Mouse (Mus musculus) liver, embryonic 14.5 days (tissue): ENCODE data around the gene Sdc4. TPM values are rescaled to one million over a fixed set of nuclear protein-coding genes. Genes with fewer than 3 reads are reported as not detected.

ENCODE experiments used
- ATAC-seq: fragments of 200-750 bp; cut with Nextera tagmentation; 2 replicates; pipeline ENCODE4 v1.8.0; 2017; ENCODE audit warnings: moderate number of reproducible peaks, mild to moderate bottlenecking, moderate library complexity; ENCODE audit not compliant: insufficient read depth
- DNase-seq, 3 experiments: peaks; one replicate each; pipeline ENCODE4 v3.0.0-alpha.2; 2012 to 2013; ENCODE audit warnings: low read depth in 3 of 3, low spot score in 3 of 3
- H3K27ac ChIP-seq: fragments of 300-500 bp; sonication (generic); 2 replicates; pipeline ENCODE4 v1.5.1; 2014; ENCODE audit warnings: moderate library complexity, mild to moderate bottlenecking, control low read depth, inconsistent platforms
- H3K27me3 ChIP-seq: fragments of 300-500 bp; sonication (generic); 2 replicates; pipeline ENCODE4 v1.6.1; 2014; ENCODE audit warnings: mild to moderate bottlenecking, low read length, moderate library complexity; ENCODE audit not compliant: control insufficient read depth, insufficient read depth
- H3K36me3 ChIP-seq: fragments of 300-500 bp; sonication (generic); replicated peaks from 2 replicates; pipeline ENCODE4 v1.6.1; 2014; ENCODE audit warnings: low read depth; ENCODE audit not compliant: control insufficient read depth, insufficient read depth
- H3K4me1 ChIP-seq, 2 experiments: fragments of 200-500 bp in 1 of 2; fragments of 300-500 bp in 1 of 2; sonication (generic) in 1 of 2; replicated peaks; 2 replicates each; pipeline ENCODE4 v1.6.1; 2012 to 2014; ENCODE audit warnings: antibody characterized with exemption in 1 of 2, inconsistent platforms in 1 of 2, low read length in 1 of 2; ENCODE audit not compliant: control insufficient read depth in 2 of 2, insufficient read depth in 2 of 2
- H3K4me2 ChIP-seq: fragments of 300-500 bp; sonication (generic); 2 replicates; pipeline ENCODE4 v1.6.1; 2014; ENCODE audit warnings: low read depth, mild to moderate bottlenecking, control low read depth, moderate library complexity
- H3K4me3 ChIP-seq, 2 experiments: fragments of 200-500 bp in 1 of 2; fragments of 300-500 bp in 1 of 2; sonication (generic) in 1 of 2; 2 replicates each; pipeline ENCODE4 v1.5.1; 2012 to 2014; ENCODE audit warnings: low read depth in 2 of 2, low read length in 2 of 2, mild to moderate bottlenecking in 2 of 2, control low read depth in 1 of 2, inconsistent platforms in 1 of 2, moderate library complexity in 1 of 2; ENCODE audit not compliant: insufficient read depth in 1 of 2
- H3K9ac ChIP-seq: fragments of 300-500 bp; sonication (generic); replicated peaks from 2 replicates; pipeline ENCODE4 v1.6.1; 2014; ENCODE audit warnings: mild to moderate bottlenecking, control low read depth, moderate library complexity
- H3K9me3 ChIP-seq: fragments of 300-500 bp; sonication (generic); 2 replicates; pipeline ENCODE4 v1.6.1; 2016; ENCODE audit warnings: low read length, mixed read lengths; ENCODE audit not compliant: control insufficient read depth
- CTCF ChIP-seq: IDR thresholded peaks from 2 replicates; pipeline ENCODE4 v1.5.1; 2016; ENCODE audit warnings: antibody characterized with exemption, low read depth, control low read depth
- EP300 ChIP-seq: IDR thresholded peaks from 2 replicates; pipeline ENCODE4 v1.6.1; 2016; ENCODE audit warnings: antibody characterized with exemption, low read depth
- WGBS: fragments of 180-500 bp; shearing (Covaris S2); extraction: QIAGEN DNeasy Blood & Tissue Kit; methylation state at CpG from one replicate; pipeline ENCODE4 v1.1.7; 2014; ENCODE audit not compliant: insufficient replicate concordance; 5-methylcytosine and 5-hydroxymethylcytosine counted together
- polyA plus RNA-seq, 2 experiments: library from polyadenylated mRNA; depleted of rRNA in 1 of 2; stranded (reverse) in 1 of 2; unstranded in 1 of 2; fragments of >200 nt; fragmentation: Nextera tagmentation in 1 of 2; extraction: Ambion mirVana in 1 of 2; gene quantifications; 2 replicates each; pipeline versions ENCODE4 v1.2.1 to v1.2.3; 2012 to 2014

Gene Sdc4
- polyA plus RNA-seq, 2 experiments: 10.8 to 25.4 TPM

GRCm38 (mm10) chr2:164458535-164458934, 14.8 kb upstream of the Sdc4 start:
- Histone ChIP-seq H3K9ac (no peak overlapping the region), H3K4me3 (no peak overlapping the region), H3K36me3 (peaks cover 4% of the 10 kb centered on the region; the same call in 1 of the 2 replicates), H3K4me1 (peaks cover 4 to 18% of the 10 kb centered on the region in 2 experiments), H3K27me3 (no peaks in the 10 kb centered on the region), H3K27ac (peak overlapping the region; percentile 41; the same call in 1 of the 2 replicates), H3K4me2 (peak overlapping the region; percentile 31), H3K9me3 (no peaks in the 10 kb centered on the region)
- ATAC-seq (no peak), DNase-seq (peak in 1 of 3 experiments; percentile 33)
- TF ChIP-seq CTCF: no peak
- TF ChIP-seq EP300: 0 out of 2 replicates have a peak, but pooled peaks have one; percentile 15
- WGBS: 38% methylated on average over 8 of the region's 8 CpGs

GRCm38 (mm10) chr2:164457942-164458341, 14.3 kb upstream of the Sdc4 start:
- H3K36me3 ChIP-seq: peaks cover under 1% of the 10 kb centered on the region; the same call in 1 of the 2 replicates
- H3K27ac ChIP-seq: no peak overlapping the region
- H3K27me3 ChIP-seq: no peaks in the 10 kb centered on the region
- H3K4me1 ChIP-seq: peaks cover 4 to 18% of the 10 kb centered on the region in 2 experiments
- no peaks in the 10 kb centered on the region for H3K9me3 ChIP-seq
- no peak for TF ChIP-seq CTCF
- TF ChIP-seq EP300: no peak
- ATAC-seq (no peak), DNase-seq (no peak)
- no peak overlapping the region for H3K4me2 ChIP-seq
- 49% methylated on average over 7 of the region's 7 CpGs for WGBS
- no peak overlapping the region for H3K4me3 ChIP-seq
- H3K9ac ChIP-seq: no peak overlapping the region

- Histone ChIP-seq H3K4me2 (0 out of 2 replicates have a peak within 1 kb of the TSS, but pooled peaks have one; percentile 13), H3K27ac (no peak within 1 kb of the TSS), H3K27me3 (no peaks in the 10 kb centered on the region), H3K36me3 (no peaks in the 10 kb centered on the region), H3K4me3 (no peak within 1 kb of the TSS), H3K9me3 (no peaks in the 10 kb centered on the region), H3K4me1 (peaks cover 0 to 11% of the 10 kb centered on the region in 2 experiments; a peak in 2 of 4 replicates), H3K9ac (no peak within 1 kb of the TSS)
- no peak for DNase-seq
- 10% methylated on average over 7 of the region's 7 CpGs for WGBS
- TF ChIP-seq CTCF (no peak), EP300 (no peak)
- no peak for ATAC-seq
Measured at GRCm38 (mm10) chr2:164456864-164457300, 13.2 kb upstream of the Sdc4 start, which contains the start of gene Sys1. Sys1 (plus strand) TSS chr2:164456964.

- Histone ChIP-seq H3K36me3 (no peaks in the 10 kb centered on the region), H3K27me3 (no peaks in the 10 kb centered on the region), H3K4me2 (no peak overlapping the region), H3K4me3 (no peak overlapping the region), H3K9ac (no peak overlapping the region), H3K4me1 (peaks cover 0 to 8% of the 10 kb centered on the region in 2 experiments; a peak in 1 of 4 replicates), H3K27ac (no peak overlapping the region), H3K9me3 (no peaks in the 10 kb centered on the region)
- no peak for DNase-seq
- no peak for TF ChIP-seq CTCF
- no peak for TF ChIP-seq EP300
- 53% methylated on average over 1 of the region's 1 CpGs for WGBS
- no peak for ATAC-seq
Measured at GRCm38 (mm10) chr2:164456413-164456812, 12.7 kb upstream of the Sdc4 start.

GRCm38 (mm10) chr2:164455421-164456190, 11.9 kb upstream of the Sdc4 start:
- H3K9me3 ChIP-seq: no peaks in the 10 kb centered on the region
- peaks cover 0 to 8% of the 10 kb centered on the region in 2 experiments; a peak in 1 of 4 replicates for H3K4me1 ChIP-seq
- H3K4me3 ChIP-seq: no peak overlapping the region
- H3K27ac ChIP-seq: no peak overlapping the region
- H3K36me3 ChIP-seq: no peaks in the 10 kb centered on the region
- H3K4me2 ChIP-seq: no peak overlapping the region
- 43% methylated on average over 6 of the region's 6 CpGs for WGBS
- H3K27me3 ChIP-seq: no peaks in the 10 kb centered on the region
- no peak overlapping the region for H3K9ac ChIP-seq
- DNase-seq (no peak), ATAC-seq (no peak)
- TF ChIP-seq CTCF: no peak
- no peak for TF ChIP-seq EP300
